ENCODE assay signal across 10 mouse cellular contexts in the genomic region with DNA sequence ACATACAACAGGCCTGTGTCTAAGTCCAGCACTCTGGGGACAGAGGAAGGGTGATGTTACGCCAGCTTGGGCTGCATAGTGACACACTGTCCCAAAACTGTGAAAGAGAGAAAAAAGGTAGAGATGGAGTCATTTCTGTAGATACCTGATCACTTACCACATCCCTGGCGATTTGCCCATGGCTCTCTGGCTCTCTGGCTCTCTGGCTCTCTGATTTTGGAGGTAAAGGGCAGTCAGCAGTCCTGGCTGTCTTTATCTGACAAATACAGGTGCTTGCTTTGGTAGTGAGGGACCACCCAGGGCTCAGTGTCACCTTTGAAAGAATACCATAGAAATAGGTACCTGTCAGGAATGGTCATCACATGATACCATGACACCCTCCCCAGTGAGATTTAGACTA. TPM values are rescaled to one million over a fixed set of nuclear protein-coding genes. Genes with fewer than 3 reads are reported as not detected.
"Had no signal": no experiment of that assay in that cellular context is flagged by ENCODE, and none has a peak within 500 bp of the region (broad histone marks: within the 10 kb centered on the region; RNA-seq: fewer than 3 reads in every experiment).

No protein-coding gene starts in this region.

RNA-seq across cellular contexts. Expression of gene C1s1, which starts 1.0 kb away (rescaled TPM):
- total RNA-seq: neutrophil, adult 5-6 weeks had no signal

RNA-seq across cellular contexts. Expression of gene C1rb, which starts 28.9 kb away (rescaled TPM):
- total RNA-seq: neutrophil, adult 5-6 weeks had no signal
- polyA plus RNA-seq: neural tube, embryonic 14.5 days; neural tube, embryonic 15.5 days; small intestine, adult 2 months; stomach, embryonic 14.5 days; stomach, embryonic 15.5 days; stomach, embryonic 16.5 days; stomach, postnatal 0 days; thymus, adult 2 months; thymus, postnatal 0 days had no signal
